Mouse (Mus musculus): ENCODE results near the gene RPS10-NUDT3. TPM values are rescaled to one million over a fixed set of nuclear protein-coding genes. Genes with fewer than 3 reads are reported as not detected.

Gene RPS10-NUDT3
- total RNA-seq, 1 experiment, result not detected

DNA sequence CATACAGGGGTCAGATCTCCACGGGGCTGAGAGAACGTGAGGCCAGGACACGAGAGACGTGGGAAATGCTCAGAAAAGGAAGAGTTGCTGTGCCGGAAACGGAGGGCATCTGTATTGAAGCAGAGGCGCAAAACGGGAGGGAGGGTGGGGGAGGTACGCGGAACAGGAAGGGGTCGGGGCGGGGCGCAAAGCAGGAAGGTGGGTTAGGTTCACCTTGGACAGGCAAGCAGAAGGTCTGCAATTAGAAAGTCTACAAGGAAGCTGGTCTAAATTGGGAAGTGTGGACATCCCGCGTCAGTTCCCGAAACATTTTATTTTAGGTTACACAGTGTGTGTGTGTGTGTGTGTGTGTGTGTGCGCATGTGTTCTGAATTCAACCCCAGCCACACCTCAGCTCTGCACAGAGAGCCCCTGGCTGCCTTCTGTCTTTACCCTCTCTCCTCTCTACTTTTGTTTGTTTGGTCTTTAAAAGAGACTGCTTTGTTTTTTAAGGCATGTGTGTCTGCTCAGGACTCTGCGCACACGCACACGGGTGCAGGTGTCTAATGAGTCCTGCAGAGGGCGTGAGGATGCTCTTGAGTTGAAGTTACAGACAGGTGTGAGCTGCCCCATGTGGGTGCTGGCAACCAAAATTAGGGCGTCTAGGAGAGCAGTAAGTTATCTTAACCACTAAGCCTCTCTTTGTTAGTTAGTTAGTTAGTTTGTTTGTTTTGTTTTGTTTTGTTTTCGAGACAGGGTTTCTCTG lies 17.2 kb upstream of the RPS10-NUDT3 start:
- peaks cover 1 to 15% of the 10 kb centered on the region in 2 experiments; a peak in 1 of 4 replicates for H3K4me1 ChIP-seq (ENCODE audit: control insufficient read depth in 2 of 2, insufficient read depth in 2 of 2, low read length in 2 of 2, poor library complexity in 1 of 2)
- no peaks in the 10 kb centered on the region for H3K36me3 ChIP-seq (ENCODE audit: control insufficient read depth, insufficient read depth, low read length, poor library complexity, severe bottlenecking)
- TF ChIP-seq ZNF384 (IDR thresholded peaks at IDR 0.05; ENCODE audit: low read depth, low read length) (no peak), MAFK (IDR thresholded peaks at IDR 0.05; ENCODE audit: insufficient read depth, low read depth, low read length) (no peak), HCFC1 (IDR thresholded peaks at IDR 0.05; ENCODE audit: borderline replicate concordance, insufficient read depth, low read length) (no peak), CHD2 (IDR thresholded peaks at IDR 0.05; ENCODE audit: low read depth, low read length) (no peak), ZC3H11A (IDR thresholded peaks at IDR 0.05; ENCODE audit: borderline replicate concordance, low read depth, low read length) (no peak)
- in situ Hi-C loops (cut with MboI; ENCODE audit: low sequenced_read_pairs in 2 of 2, unreplicated experiment in 2 of 2), result no loop called here
- H3K4me3 ChIP-seq (ENCODE audit: insufficient read depth in 1 of 2, low read depth in 1 of 2, low read length in 2 of 2, poor library complexity in 1 of 2, severe bottlenecking in 1 of 2), result no peak overlapping the region; a peak in 1 of 4 replicates
- no peak overlapping the region for H3K9ac ChIP-seq (ENCODE audit: insufficient read depth, low read depth, low read length, poor library complexity, severe bottlenecking)
- H3K27ac ChIP-seq (ENCODE audit: insufficient read depth, low read depth, low read length, poor library complexity, severe bottlenecking), result no peak overlapping the region
- no peak for DNase-seq (ENCODE audit: low read depth, low spot score)
- H3K9me3 ChIP-seq (ENCODE audit: control insufficient read depth, insufficient read depth, low read depth, low read length), result no peaks in the 10 kb centered on the region

DNA sequence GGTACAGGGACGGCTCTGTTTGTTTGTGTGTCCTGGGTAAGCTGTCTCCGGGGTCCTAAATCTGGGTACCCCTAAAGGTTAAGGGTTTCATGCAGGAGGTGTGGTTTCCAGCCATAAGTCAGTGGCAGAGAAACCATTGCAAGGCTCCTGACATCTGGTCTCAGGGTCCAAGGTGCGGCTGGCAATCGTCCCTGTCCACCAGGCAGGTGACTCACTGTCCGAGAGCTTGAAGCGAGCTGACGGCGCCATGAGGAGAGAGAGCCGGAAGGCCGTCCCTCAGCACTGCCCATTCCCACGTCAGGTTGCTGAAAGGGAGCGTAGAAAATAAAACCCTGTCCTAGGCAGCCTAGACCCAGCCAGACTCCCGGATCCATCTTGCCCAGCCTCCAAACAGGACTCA lies 15.6 kb upstream of the RPS10-NUDT3 start:
- Histone ChIP-seq H3K36me3 (ENCODE audit: control insufficient read depth, insufficient read depth, low read length, poor library complexity, severe bottlenecking) (no peaks in the 10 kb centered on the region), H3K9me3 (ENCODE audit: control insufficient read depth, insufficient read depth, low read depth, low read length) (no peaks in the 10 kb centered on the region), H3K9ac (ENCODE audit: insufficient read depth, low read depth, low read length, poor library complexity, severe bottlenecking) (no peak overlapping the region), H3K4me1 (ENCODE audit: control insufficient read depth in 2 of 2, insufficient read depth in 2 of 2, low read length in 2 of 2, poor library complexity in 1 of 2) (peaks cover 3 to 15% of the 10 kb centered on the region in 2 experiments; a peak in 1 of 4 replicates), H3K4me3 (ENCODE audit: insufficient read depth in 1 of 2, low read depth in 1 of 2, low read length in 2 of 2, poor library complexity in 1 of 2, severe bottlenecking in 1 of 2) (no peak overlapping the region), H3K27ac (ENCODE audit: insufficient read depth, low read depth, low read length, poor library complexity, severe bottlenecking) (no peak overlapping the region)
- no peak for DNase-seq (ENCODE audit: low read depth, low spot score)
- in situ Hi-C loops (cut with MboI; ENCODE audit: low sequenced_read_pairs in 2 of 2, unreplicated experiment in 2 of 2), result no loop called here
- no peak for TF ChIP-seq CHD2 (IDR thresholded peaks at IDR 0.05; ENCODE audit: low read depth, low read length)
- no peak for TF ChIP-seq MAFK (IDR thresholded peaks at IDR 0.05; ENCODE audit: insufficient read depth, low read depth, low read length)
- no peak for TF ChIP-seq ZNF384 (IDR thresholded peaks at IDR 0.05; ENCODE audit: low read depth, low read length)
- no peak for TF ChIP-seq HCFC1 (IDR thresholded peaks at IDR 0.05; ENCODE audit: borderline replicate concordance, insufficient read depth, low read length)
- TF ChIP-seq ZC3H11A (IDR thresholded peaks at IDR 0.05; ENCODE audit: borderline replicate concordance, low read depth, low read length), result no peak

DNA sequence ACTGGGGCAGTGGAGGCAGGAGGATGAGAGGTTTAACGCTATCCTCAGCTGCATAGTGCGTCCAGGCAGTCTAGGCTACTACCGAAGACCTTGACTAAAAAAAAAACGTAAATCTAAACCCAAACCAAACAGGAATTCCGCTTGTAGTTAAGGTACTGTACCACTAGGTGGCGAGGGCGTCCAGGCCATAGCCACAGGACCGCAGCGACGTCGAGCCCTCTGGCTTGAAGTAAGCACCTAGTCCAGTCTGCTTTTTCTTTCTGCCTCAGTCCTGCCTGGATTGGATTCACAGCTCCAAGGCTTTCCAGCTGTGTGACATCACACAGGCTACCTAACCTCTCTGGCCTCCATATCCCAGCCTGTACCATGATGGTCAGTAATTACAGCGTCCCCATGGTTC lies 15.1 kb upstream of the RPS10-NUDT3 start:
- no peak for TF ChIP-seq HCFC1 (IDR thresholded peaks at IDR 0.05; ENCODE audit: borderline replicate concordance, insufficient read depth, low read length)
- peak; percentile 57; the same call in 1 of the 2 replicates for TF ChIP-seq ZC3H11A (IDR thresholded peaks at IDR 0.05; ENCODE audit: borderline replicate concordance, low read depth, low read length)
- TF ChIP-seq ZNF384 (IDR thresholded peaks at IDR 0.05; ENCODE audit: low read depth, low read length), result peak; percentile 90
- no peak for TF ChIP-seq CHD2 (IDR thresholded peaks at IDR 0.05; ENCODE audit: low read depth, low read length)
- in situ Hi-C loops (cut with MboI; ENCODE audit: low sequenced_read_pairs in 2 of 2, unreplicated experiment in 2 of 2), result no loop called here

DNA sequence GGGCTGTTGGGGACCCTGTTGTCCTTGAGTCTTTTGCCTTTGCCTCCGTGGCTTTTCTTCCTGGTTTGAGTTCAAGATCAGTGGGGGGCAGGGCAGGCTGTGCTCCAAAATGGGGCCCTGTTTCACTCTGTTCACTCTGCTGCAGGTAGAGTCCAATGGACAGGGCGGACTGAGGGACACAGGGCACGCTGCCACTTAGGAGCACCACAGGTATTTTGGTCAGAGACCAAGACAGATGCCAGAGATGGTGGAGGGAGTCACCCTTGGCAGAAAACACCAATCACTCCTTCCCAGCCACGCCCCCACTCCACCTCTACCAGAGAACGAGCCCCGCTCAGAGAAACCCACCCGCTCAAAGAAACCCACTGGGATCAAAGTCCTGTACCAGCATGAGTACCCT lies 10.8 kb upstream of the RPS10-NUDT3 start:
- no peak overlapping the region for H3K4me3 ChIP-seq (ENCODE audit: insufficient read depth in 1 of 2, low read depth in 1 of 2, low read length in 2 of 2, poor library complexity in 1 of 2, severe bottlenecking in 1 of 2)
- H3K36me3 ChIP-seq (ENCODE audit: control insufficient read depth, insufficient read depth, low read length, poor library complexity, severe bottlenecking), result no peaks in the 10 kb centered on the region
- TF ChIP-seq MAFK (IDR thresholded peaks at IDR 0.05; ENCODE audit: insufficient read depth, low read depth, low read length), result no peak
- TF ChIP-seq CHD2 (IDR thresholded peaks at IDR 0.05; ENCODE audit: low read depth, low read length), result no peak
- TF ChIP-seq ZC3H11A (IDR thresholded peaks at IDR 0.05; ENCODE audit: borderline replicate concordance, low read depth, low read length), result no peak
- no peak for TF ChIP-seq ZNF384 (IDR thresholded peaks at IDR 0.05; ENCODE audit: low read depth, low read length)
- no peak for TF ChIP-seq HCFC1 (IDR thresholded peaks at IDR 0.05; ENCODE audit: borderline replicate concordance, insufficient read depth, low read length)
- no peaks in the 10 kb centered on the region for H3K9me3 ChIP-seq (ENCODE audit: control insufficient read depth, insufficient read depth, low read depth, low read length)
- no peak overlapping the region for H3K9ac ChIP-seq (ENCODE audit: insufficient read depth, low read depth, low read length, poor library complexity, severe bottlenecking)
- H3K27ac ChIP-seq (ENCODE audit: insufficient read depth, low read depth, low read length, poor library complexity, severe bottlenecking), result no peak overlapping the region
- in situ Hi-C loops (cut with MboI; ENCODE audit: low sequenced_read_pairs in 2 of 2, unreplicated experiment in 2 of 2), result no loop called here
- DNase-seq (ENCODE audit: low read depth, low spot score), result no peak
- peaks cover 2 to 7% of the 10 kb centered on the region in 2 experiments; a peak in 1 of 4 replicates for H3K4me1 ChIP-seq (ENCODE audit: control insufficient read depth in 2 of 2, insufficient read depth in 2 of 2, low read length in 2 of 2, poor library complexity in 1 of 2)

More for the DNA sequence above, 15.1 kb upstream of the RPS10-NUDT3 start:
- H3K4me3 ChIP-seq (ENCODE audit: insufficient read depth in 1 of 2, low read depth in 1 of 2, low read length in 2 of 2, poor library complexity in 1 of 2, severe bottlenecking in 1 of 2), result no peak overlapping the region
- peaks cover 3 to 14% of the 10 kb centered on the region in 2 experiments; a peak in 1 of 4 replicates for H3K4me1 ChIP-seq (ENCODE audit: control insufficient read depth in 2 of 2, insufficient read depth in 2 of 2, low read length in 2 of 2, poor library complexity in 1 of 2)
- no peak overlapping the region for H3K27ac ChIP-seq (ENCODE audit: insufficient read depth, low read depth, low read length, poor library complexity, severe bottlenecking)
- no peak for DNase-seq (ENCODE audit: low read depth, low spot score)
- H3K36me3 ChIP-seq (ENCODE audit: control insufficient read depth, insufficient read depth, low read length, poor library complexity, severe bottlenecking), result no peaks in the 10 kb centered on the region
- no peak overlapping the region for H3K9ac ChIP-seq (ENCODE audit: insufficient read depth, low read depth, low read length, poor library complexity, severe bottlenecking)
- no peaks in the 10 kb centered on the region for H3K9me3 ChIP-seq (ENCODE audit: control insufficient read depth, insufficient read depth, low read depth, low read length)
